In genomic region chr19:47458504-47459161, GRCm38 (mm10) we compare ENCODE assay signal across 9 mouse cellular contexts. TPM values are rescaled to one million over a fixed set of nuclear protein-coding genes. Genes with fewer than 3 reads are reported as not detected.
A peak's percentile ranks its signal among the peaks of the same experiment; 100 is the strongest.
DNase-seq lines count a peak whose midpoint lies in the region; ATAC-seq and TF ChIP-seq lines count a peak whose summit lies in the region.
"Had no signal": no experiment of that assay in that cellular context is flagged by ENCODE, and none has a peak within 500 bp of the region (broad histone marks: within the 10 kb centered on the region; RNA-seq: fewer than 3 reads in every experiment).

No protein-coding gene starts in this region.

- peaks cover 8% of the 10 kb centered on the region; the same call in 1 of the 2 replicates for H3K36me3 ChIP-seq in heart, embryonic 12.5 days
- H3K36me3 ChIP-seq in C2C12 (ENCODE audit: control insufficient read depth, insufficient read depth): no peaks in the 10 kb centered on the region
- H3K36me3 ChIP-seq in liver, embryonic 15.5 days (replicated peaks): no peaks in the 10 kb centered on the region; the same call in 1 of the 2 replicates
- no peaks in the 10 kb centered on the region for H3K36me3 ChIP-seq in hindbrain, embryonic 12.5 days
- H3K36me3 ChIP-seq in midbrain, embryonic 15.5 days (replicated peaks): no peaks in the 10 kb centered on the region
- H3K36me3 ChIP-seq: forebrain, embryonic 15.5 days had no signal

- H3K27me3 ChIP-seq in heart, embryonic 12.5 days (replicated peaks): no peaks in the 10 kb centered on the region
- no peaks in the 10 kb centered on the region for H3K27me3 ChIP-seq in C2C12 (ENCODE audit: control insufficient read depth, insufficient read depth, insufficient read length)
- H3K27me3 ChIP-seq in liver, embryonic 15.5 days: peaks cover 32% of the 10 kb centered on the region
- no peaks in the 10 kb centered on the region for H3K27me3 ChIP-seq in hindbrain, embryonic 12.5 days
- H3K27me3 ChIP-seq in midbrain, embryonic 15.5 days (replicated peaks): no peaks in the 10 kb centered on the region
- H3K27me3 ChIP-seq: forebrain, embryonic 15.5 days had no signal

- peaks cover 53% of the 10 kb centered on the region for H3K79me2 ChIP-seq in C2C12 (ENCODE audit: control insufficient read depth, insufficient read depth)

- no peak for DNase-seq in heart, postnatal 4 days
- DNase-seq in urinary bladder, postnatal 36 days (ENCODE audit: low spot score in 2 of 2): no peak

- WGBS in heart, embryonic 12.5 days: 52% methylated on average over 17 of the region's 17 CpGs
- whole genome bisulfite sequencing in liver, embryonic 15.5 days (ENCODE audit: insufficient replicate concordance): 53% methylated on average over 17 of the region's 17 CpGs
- WGBS in hindbrain, embryonic 12.5 days: 68% methylated on average over 17 of the region's 17 CpGs
- WGBS in midbrain, embryonic 15.5 days: 71% methylated on average over 17 of the region's 17 CpGs

- H3K9me3 ChIP-seq in heart, embryonic 12.5 days (replicated peaks): peaks cover 3% of the 10 kb centered on the region; the same call in 1 of the 2 replicates
- H3K9me3 ChIP-seq in liver, embryonic 15.5 days (replicated peaks): 0 out of 2 replicates have a peak, but pooled peaks cover 4% of the 10 kb centered on the region
- no peaks in the 10 kb centered on the region for H3K9me3 ChIP-seq in hindbrain, embryonic 12.5 days (replicated peaks)
- H3K9me3 ChIP-seq in midbrain, embryonic 15.5 days: no peaks in the 10 kb centered on the region
- H3K9me3 ChIP-seq: forebrain, embryonic 15.5 days had no signal

- H3K9ac ChIP-seq in heart, embryonic 12.5 days: peak overlapping the region; percentile 28; the same call in 1 of the 2 replicates
- H3K9ac ChIP-seq in liver, embryonic 15.5 days: 0 out of 2 replicates have a peak overlapping the region, but pooled peaks have one; percentile 8
- H3K9ac ChIP-seq in hindbrain, embryonic 12.5 days: no peak overlapping the region
- no peak overlapping the region for H3K9ac ChIP-seq in midbrain, embryonic 15.5 days
- H3K9ac ChIP-seq: forebrain, embryonic 15.5 days had no signal

- no peak for ATAC-seq in heart, embryonic 12.5 days (ENCODE audit: insufficient number of reproducible peaks, low FRiP score)
- ATAC-seq in liver, embryonic 15.5 days (ENCODE audit: insufficient read depth): no peak
- ATAC-seq in hindbrain, embryonic 12.5 days (ENCODE audit: low FRiP score): no peak
- no peak for ATAC-seq in midbrain, embryonic 15.5 days (replicated peaks)
- ATAC-seq: forebrain, embryonic 15.5 days had no signal

- 0 out of 2 replicates have a peak overlapping the region, but pooled peaks have one; percentile 7 for H3K27ac ChIP-seq in heart, embryonic 12.5 days (ENCODE audit: poor library complexity, severe bottlenecking)
- peak overlapping the region; percentile 80 for H3K27ac ChIP-seq in embryonic fibroblast, embryonic 13.5 days (ENCODE audit: insufficient read depth, low read length)
- H3K27ac ChIP-seq in liver, embryonic 15.5 days (replicated peaks): peak overlapping the region; percentile 38; the same call in 1 of the 2 replicates
- no peak overlapping the region for H3K27ac ChIP-seq in hindbrain, embryonic 12.5 days
- no peak overlapping the region for H3K27ac ChIP-seq in midbrain, embryonic 15.5 days
- H3K27ac ChIP-seq: forebrain, embryonic 15.5 days had no signal

- H3K4me2 ChIP-seq in heart, embryonic 12.5 days: peak overlapping the region; percentile 8; the same call in 1 of the 2 replicates
- 0 out of 2 replicates have a peak overlapping the region, but pooled peaks have one; percentile 2 for H3K4me2 ChIP-seq in liver, embryonic 15.5 days
- H3K4me2 ChIP-seq in hindbrain, embryonic 12.5 days (replicated peaks): no peak overlapping the region
- no peak overlapping the region for H3K4me2 ChIP-seq in midbrain, embryonic 15.5 days
- H3K4me2 ChIP-seq: forebrain, embryonic 15.5 days had no signal

- H3ac ChIP-seq in C2C12 (ENCODE audit: control insufficient read depth, insufficient read length, low read depth): peak overlapping the region; percentile 49

- H3K79me3 ChIP-seq in C2C12 (ENCODE audit: low read depth): peaks cover 19% of the 10 kb centered on the region

- H3K4me1 ChIP-seq in heart, embryonic 12.5 days (replicated peaks): peaks cover 95% of the 10 kb centered on the region
- peaks cover 12% of the 10 kb centered on the region for H3K4me1 ChIP-seq in embryonic fibroblast, embryonic 13.5 days (ENCODE audit: control insufficient read depth, insufficient read depth, low read length)
- H3K4me1 ChIP-seq in liver, embryonic 15.5 days (replicated peaks): peaks cover 93% of the 10 kb centered on the region
- peaks cover 70% of the 10 kb centered on the region for H3K4me1 ChIP-seq in hindbrain, embryonic 12.5 days
- peaks cover 31% of the 10 kb centered on the region for H3K4me1 ChIP-seq in midbrain, embryonic 15.5 days

- no peak for TF ChIP-seq POLR2A in embryonic fibroblast, embryonic 13.5 days (IDR thresholded peaks at IDR 0.05; ENCODE audit: low read depth, low read length)

- no peak overlapping the region for H3K4me3 ChIP-seq in heart, embryonic 12.5 days
- no peak overlapping the region for H3K4me3 ChIP-seq in C2C12 (ENCODE audit: insufficient read depth, poor library complexity, severe bottlenecking)
- H3K4me3 ChIP-seq in embryonic fibroblast, embryonic 13.5 days (ENCODE audit: insufficient read depth, low read length): no peak overlapping the region
- H3K4me3 ChIP-seq in liver, embryonic 15.5 days (replicated peaks): no peak overlapping the region
- H3K4me3 ChIP-seq in hindbrain, embryonic 12.5 days: no peak overlapping the region
- H3K4me3 ChIP-seq in midbrain, embryonic 15.5 days: no peak overlapping the region
- H3K4me3 ChIP-seq: forebrain, embryonic 15.5 days had no signal

- no peak for TF ChIP-seq CTCF in C2C12 (IDR thresholded peaks at IDR 0.05; ENCODE audit: control insufficient read depth, insufficient read depth, insufficient read length)
- TF ChIP-seq CTCF in embryonic fibroblast, embryonic 13.5 days (IDR thresholded peaks at IDR 0.05; ENCODE audit: borderline replicate concordance, insufficient read depth, low read length): no peak

TF ChIP-seq in C2C12, 6 proteins besides CTCF, POLR2A, EP300 and RAD21:
- TF ChIP-seq FOSL1 (IDR thresholded peaks at IDR 0.05; ENCODE audit: insufficient read depth, low read length, poor library complexity, severe bottlenecking) (peak; percentile 64), MAX (IDR thresholded peaks at IDR 0.05) (peak; percentile 57), USF1 (IDR thresholded peaks at IDR 0.05; ENCODE audit: low read depth) (no peak), CEBPB (IDR thresholded peaks at IDR 0.05; ENCODE audit: low read depth) (no peak), MYOG (IDR thresholded peaks at IDR 0.05; ENCODE audit: control insufficient read depth, extremely low read depth, insufficient read length) (no peak)

RNA-seq across cellular contexts. Expression of gene Sh3pxd2a, which starts 5.6 kb away (rescaled TPM):
- polyA plus RNA-seq in heart, embryonic 12.5 days (2016; fragmentation: Nextera tagmentation; extraction: Ambion mirVana): 6.2 TPM in 2 replicates
- 10 to 100 TPM; 91.0 to 95.1 TPM for total RNA-seq in heart, postnatal 4 days (2021)
- polyA plus RNA-seq in C2C12 (2012; fragmentation: generic; extraction: Trizol): 22.2 TPM
- polyA plus RNA-seq in embryonic fibroblast, embryonic 13.5 days (2011; ENCODE audit: insufficient read length, low read depth, missing spikeins): 150 and 157 TPM in 2 replicates
- polyA plus RNA-seq in liver, embryonic 15.5 days (2015; fragmentation: Nextera tagmentation; extraction: Ambion mirVana): 0.50 and 0.63 TPM in 2 replicates
- 3.9 and 5.4 TPM in 2 replicates for polyA plus RNA-seq in hindbrain, embryonic 12.5 days (2016; fragmentation: Nextera tagmentation; extraction: Ambion mirVana)
- polyA plus RNA-seq in midbrain, embryonic 15.5 days (2015; fragmentation: Nextera tagmentation; extraction: Ambion mirVana): 2.3 TPM in 2 replicates

Comparison
In these comparisons a context has a peak if more than half of its experiments do, and no peak if none do; other contexts are left out.
1. H3K27ac ChIP-seq: peak in heart, embryonic 12.5 days (single experiment), embryonic fibroblast, embryonic 13.5 days (single experiment) and liver, embryonic 15.5 days (single experiment); none in hindbrain, embryonic 12.5 days (single experiment) and midbrain, embryonic 15.5 days (single experiment).
2. H3K4me2 ChIP-seq: peak in heart, embryonic 12.5 days (single experiment) and liver, embryonic 15.5 days (single experiment); none in hindbrain, embryonic 12.5 days (single experiment) and midbrain, embryonic 15.5 days (single experiment).
3. H3K9ac ChIP-seq: peak in heart, embryonic 12.5 days (single experiment) and liver, embryonic 15.5 days (single experiment); none in hindbrain, embryonic 12.5 days (single experiment) and midbrain, embryonic 15.5 days (single experiment).